Mouse (Mus musculus) liver, adult (tissue): ENCODE data around the gene Comp.

Experiments used
- GATA4 ChIP-seq: IDR thresholded peaks from 2 replicates; pipeline ENCODE4 v1.6.1; 2014; ENCODE audit warnings: mild to moderate bottlenecking, low read length; ENCODE audit not compliant: insufficient replicate concordance

Gene Comp

GRCm38 (mm10) chr8:70344279-70344678 is 29.1 kb upstream of the Comp start:
- no peak for TF ChIP-seq GATA4

GRCm38 (mm10) chr8:70347443-70347842 is 25.9 kb upstream of the Comp start:
- TF ChIP-seq GATA4, result no peak

GRCm38 (mm10) chr8:70347860-70348420 is 25.4 kb upstream of the Comp start:
- no peak for TF ChIP-seq GATA4

DNA sequence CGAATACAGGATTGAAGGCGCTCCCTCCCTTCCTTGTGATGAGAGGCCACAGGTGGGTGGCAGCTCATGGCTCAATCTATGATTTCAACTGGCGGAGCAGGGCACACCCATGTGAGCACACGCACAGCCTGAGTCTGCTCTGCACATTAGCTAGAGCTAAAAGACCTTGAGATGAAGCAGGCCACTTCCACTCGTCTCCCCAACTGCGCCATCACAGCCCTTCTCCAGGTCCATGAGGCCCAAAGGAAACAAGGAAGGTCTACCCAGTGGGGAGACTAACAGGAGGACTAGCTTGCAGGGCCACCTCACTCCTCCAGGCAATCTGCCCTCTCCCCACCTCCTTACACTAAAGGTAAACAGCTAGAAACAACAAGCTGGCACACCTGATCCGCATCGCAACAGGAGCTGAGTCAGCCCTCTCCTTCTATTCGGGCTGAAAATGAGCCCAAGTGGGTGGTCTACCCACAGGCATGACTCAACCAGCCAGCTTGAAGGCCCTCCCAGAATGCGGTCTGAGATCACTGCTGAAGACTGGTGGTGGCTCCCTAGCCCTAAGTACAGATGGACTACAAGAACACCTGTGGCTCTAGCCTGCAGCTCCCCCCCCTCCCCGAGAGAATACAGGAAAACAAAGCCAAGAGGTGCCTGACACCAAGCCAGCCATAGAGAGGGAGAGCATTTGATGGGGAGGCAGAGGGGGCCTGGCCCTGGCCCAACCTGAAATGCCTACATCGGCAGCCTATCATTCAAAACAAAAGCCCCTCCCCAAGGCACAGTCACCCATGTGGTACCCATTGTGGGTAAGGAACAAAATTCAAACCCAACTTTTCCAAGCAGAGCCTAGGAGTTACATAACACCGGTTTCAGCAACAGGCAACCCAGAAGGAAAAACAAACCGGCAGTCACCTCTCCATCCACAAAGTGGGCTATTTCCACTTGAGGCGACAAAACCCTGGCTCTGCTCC is 22.0 kb upstream of the Comp start:
- no peak for TF ChIP-seq GATA4

GRCm38 (mm10) chr8:70352000-70352384 is 21.4 kb upstream of the Comp start:
- TF ChIP-seq GATA4, result no peak

- TF ChIP-seq GATA4, result no peak
These were observed 20.7 kb upstream of the Comp start for GRCm38 (mm10) chr8:70352657-70353151.

DNA sequence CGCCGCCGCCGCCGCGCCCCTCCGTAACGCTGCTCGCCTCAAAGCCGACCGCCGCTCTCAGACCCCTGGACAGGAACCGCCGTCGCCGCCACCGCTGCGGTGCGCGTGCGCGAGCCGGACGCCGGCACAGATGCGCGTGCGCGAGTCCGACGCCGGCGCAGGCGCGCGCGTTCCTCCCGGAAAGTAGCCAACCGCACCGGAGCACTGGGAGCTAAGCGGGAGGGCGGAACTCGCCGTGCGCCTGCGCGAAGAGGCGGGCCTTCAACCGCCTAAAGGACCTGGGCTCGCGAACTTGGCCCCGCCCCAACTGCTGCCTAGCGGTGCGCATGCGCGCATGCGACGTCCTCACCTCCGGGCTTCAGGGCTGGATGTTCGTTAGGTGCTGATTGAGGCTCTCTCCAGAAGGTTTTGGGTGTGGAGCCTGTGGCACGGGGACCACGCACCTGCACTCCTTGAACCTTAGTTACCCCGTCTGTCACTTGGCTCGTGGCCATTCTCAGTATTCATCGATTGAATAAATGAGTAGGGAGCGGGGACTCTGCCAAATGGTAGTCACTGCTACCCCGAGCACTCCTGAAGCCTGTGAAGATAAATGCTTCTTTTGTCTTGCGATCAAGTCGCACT is 20.1 kb upstream of the Comp start, which contains the start of gene Upf1:
Upf1 (minus strand) TSS at position 85 of the 624 bp plus-strand sequence.
- TF ChIP-seq GATA4, result no peak

- no peak for TF ChIP-seq GATA4
These were observed 19.4 kb upstream of the Comp start for GRCm38 (mm10) chr8:70354004-70354403.

GRCm38 (mm10) chr8:70356111-70356510 is 17.2 kb upstream of the Comp start:
- no peak for TF ChIP-seq GATA4

DNA sequence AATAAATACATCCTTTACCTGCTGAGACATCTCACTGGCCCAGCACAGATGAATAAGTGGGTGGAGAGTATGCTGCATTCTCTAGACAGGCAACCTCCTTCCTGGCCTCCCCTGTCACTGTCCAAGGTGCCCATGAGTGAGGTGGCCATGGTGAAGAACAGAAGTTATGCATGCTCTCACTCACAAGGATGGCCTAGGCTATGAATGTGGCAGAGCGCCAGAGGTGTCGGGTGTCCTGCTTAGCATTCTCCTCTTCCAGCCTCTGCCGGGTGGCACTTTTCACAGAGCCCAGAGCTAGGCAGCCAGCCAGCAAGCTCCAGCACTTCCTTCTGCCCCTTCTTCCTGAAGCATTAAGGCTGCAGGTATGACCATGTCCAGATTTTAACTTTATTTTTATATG is 13.9 kb upstream of the Comp start:
- no peak for TF ChIP-seq GATA4

DNA sequence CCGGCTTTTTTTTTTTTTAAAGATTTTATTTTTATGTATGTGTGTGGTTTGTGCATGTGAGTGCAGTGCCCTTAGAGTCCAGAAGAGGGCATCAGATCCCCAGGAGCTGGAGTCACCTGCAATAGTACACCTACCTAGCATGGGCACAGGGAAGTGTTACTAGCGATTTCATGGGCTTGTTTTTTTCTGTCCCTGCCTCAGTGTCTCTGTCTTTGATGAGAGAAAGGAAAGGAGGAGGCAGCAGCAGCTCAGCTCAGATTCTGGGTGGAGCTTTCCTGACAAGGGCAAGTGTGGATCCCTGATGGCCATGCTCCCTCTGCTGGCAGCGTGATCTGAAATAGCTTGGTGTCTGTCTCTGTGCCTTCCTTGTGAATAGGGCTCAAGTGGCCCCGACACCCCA is 12.6 kb upstream of the Comp start:
- TF ChIP-seq GATA4, result no peak

DNA sequence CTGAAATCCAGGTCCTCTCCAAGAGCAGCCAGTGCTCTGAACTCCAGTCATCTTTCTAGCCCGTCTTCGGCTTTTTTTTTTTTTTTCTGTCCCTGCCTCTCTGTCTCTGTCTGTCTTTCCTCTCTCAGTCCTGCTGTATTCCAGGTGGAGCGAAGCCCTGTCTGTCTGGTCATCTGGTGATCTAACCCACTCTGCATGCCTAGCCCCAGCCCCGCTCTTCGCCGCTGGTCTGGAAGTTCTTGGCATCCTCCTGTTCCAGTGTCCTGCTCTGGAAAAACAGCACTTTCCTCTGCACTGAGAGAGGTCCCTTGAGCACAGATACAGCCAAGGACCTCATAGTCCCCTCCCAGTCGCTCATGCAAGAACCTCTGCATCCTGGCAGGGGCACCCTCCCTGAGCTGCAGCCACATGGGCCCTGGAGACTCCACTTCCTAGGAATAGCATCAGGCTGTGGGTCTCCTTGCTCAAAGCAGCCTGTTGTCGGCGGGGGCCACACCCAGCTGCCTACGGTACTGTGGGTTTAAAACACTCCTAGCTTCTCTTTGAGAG is 11.8 kb upstream of the Comp start:
- TF ChIP-seq GATA4, result no peak

- TF ChIP-seq GATA4, result no peak
These were observed 9.3 kb upstream of the Comp start for GRCm38 (mm10) chr8:70364066-70364465.

GRCm38 (mm10) chr8:70366588-70366987 is 6.8 kb upstream of the Comp start:
- no peak for TF ChIP-seq GATA4

- TF ChIP-seq GATA4, result no peak
These were observed 2.9 kb upstream of the Comp start for GRCm38 (mm10) chr8:70370476-70370875.
